Mouse (Mus musculus) left cerebral cortex, postnatal 4 days (tissue): ENCODE measurements around the gene Ccdc63. TPM values are rescaled to one million over a fixed set of nuclear protein-coding genes. Genes with fewer than 3 reads are reported as not detected.
"Not testable (repeated sequence)": the region's sequence is repeated elsewhere in the genome, so short reads cannot be mapped to it uniquely, and the experiment has no call there.

Source experiments
- DNase-seq: peaks from one replicate; pipeline ENCODE4 v3.0.0-alpha.2; 2022
- intact Hi-C: fragments of 180-260 bp; cut with DNase I; formaldehyde crosslinking; loops from one replicate; pipeline ENCODE4 v1.15.1; 2025
- total RNA-seq, 2 experiments: library from RNA; stranded (reverse); gene quantifications; 2 replicates each; pipeline ENCODE4 v1.2.3; 2021

Ccdc63 gene
- total RNA-seq, result 1 to 10 TPM in 1 of 2 experiments, not detected in 1; 1.2 TPM

DNA sequence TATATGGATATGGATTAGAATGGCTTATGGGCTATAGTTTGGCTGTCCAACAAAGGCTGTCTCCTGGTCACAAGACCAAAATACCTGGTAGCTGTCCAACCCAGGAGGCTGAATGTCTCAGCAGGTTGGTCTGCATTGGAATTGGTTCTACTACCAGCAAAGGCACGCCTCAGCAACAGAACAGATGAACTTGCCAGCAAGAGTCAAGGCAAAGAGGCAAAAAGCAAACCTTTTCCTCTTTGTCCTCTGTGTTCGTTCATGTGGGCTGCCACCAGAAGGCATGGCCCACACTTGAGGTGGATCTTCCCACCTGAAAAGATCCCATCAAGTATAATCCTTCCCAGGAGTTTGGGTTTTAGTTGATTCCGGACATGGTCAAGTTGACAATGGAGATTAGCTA is at the start of gene Ccdc63:
TSS of gene Ccdc63 (minus strand) at position 101 of the 400 bp plus-strand sequence.
- intact Hi-C loops, result no loop called here

DNA sequence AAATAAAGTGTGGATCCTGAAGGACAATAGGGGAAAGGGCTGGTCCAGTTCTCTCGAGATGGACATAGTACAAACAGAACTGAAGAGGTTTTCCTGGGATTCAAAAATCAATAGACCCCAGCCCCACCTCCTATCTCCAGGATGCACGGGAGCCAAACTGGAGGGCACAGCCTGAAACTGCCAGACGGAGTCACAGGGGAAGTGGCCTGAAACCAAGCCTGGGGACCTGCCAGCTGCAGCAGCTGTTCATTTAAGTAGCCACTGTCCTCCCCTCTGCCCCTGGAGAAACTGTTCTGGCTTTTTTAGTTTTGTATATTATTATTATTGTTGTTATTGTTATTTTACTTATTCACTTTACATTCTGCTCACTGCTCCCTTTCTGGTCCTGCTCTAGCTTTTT is 48.5 kb upstream of the Ccdc63 start:
- intact Hi-C loops, result no loop called here
- no peak for DNase-seq

More for the DNA sequence above, at the start of gene Ccdc63:
- DNase-seq, result no peak

- intact Hi-C loops, DNase-seq: not testable (repeated sequence)
These were observed 44.2 kb upstream of the Ccdc63 start for GRCm38 (mm10) chr5:122184858-122185257.

DNA sequence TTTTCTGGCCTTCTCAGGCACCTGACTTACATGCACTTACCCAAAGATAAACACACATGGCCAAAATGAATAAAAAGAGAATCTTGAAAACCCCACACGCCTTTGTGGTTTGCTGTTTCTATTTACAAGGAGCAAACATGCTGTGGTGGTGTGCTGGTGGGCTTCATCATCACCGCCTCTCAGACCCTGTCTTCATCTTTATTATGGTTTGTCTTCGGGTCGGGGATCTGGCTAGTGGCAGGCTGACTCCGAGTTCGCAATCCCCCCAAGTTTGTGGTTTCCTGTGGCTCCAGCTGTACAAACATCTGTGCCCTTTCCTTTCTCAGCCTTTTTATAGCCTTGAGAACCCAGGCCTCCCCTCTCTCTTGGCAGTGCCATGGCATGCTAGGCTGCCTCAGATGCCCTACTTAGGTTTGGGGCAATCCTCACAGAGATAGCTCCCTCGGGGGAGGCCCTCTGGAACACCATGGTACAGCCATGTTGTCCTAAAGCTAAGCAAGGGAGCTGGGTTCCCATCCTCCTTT is 43.7 kb upstream of the Ccdc63 start:
- intact Hi-C loops, result no loop called here
- no peak for DNase-seq

DNA sequence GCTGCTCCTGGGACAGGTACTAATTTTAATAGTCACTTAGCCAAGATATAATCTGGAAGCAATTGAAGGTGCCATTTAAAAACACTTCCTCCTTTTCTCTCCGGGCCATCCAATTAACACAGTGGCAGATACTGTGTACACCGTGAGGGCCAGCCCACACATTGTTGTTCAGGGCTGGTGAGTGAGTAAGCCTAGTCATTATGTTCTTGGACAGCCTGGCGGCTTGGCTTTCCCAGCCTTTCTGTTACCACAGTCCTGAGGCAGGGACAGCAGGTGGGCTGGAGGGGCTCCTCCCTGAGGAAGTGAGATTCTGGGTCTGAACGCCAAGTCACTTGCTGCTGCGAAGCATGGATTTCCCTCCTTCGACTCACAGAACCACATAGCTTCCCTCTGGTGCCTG is 39.0 kb upstream of the Ccdc63 start:
- intact Hi-C loops, result no loop called here
- DNase-seq, result no peak

GRCm38 (mm10) chr5:122176398-122176797 is 35.8 kb upstream of the Ccdc63 start:
- peak; percentile 66 for DNase-seq

DNA sequence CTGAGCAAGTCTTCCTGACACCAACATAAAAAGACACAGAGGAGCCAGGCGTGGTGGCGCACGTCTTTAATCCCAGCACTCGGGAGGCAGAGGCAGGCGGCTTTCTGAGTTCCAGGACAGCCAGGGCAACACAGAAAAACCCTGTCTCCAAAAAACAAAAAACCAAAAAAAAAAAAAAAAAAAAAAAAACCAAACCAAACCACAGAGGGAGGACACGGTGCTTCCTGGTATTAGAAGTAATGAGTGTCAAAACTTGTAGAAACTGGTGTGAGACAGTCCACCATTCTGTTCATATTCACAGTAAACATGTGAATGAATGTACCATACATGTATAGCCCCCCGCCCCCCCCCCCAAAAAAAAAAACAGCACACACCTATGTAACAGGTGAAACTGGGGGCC is 35.3 kb upstream of the Ccdc63 start:
- DNase-seq, result no peak
- intact Hi-C loops, result no loop called here

More at GRCm38 (mm10) chr5:122176398-122176797, 35.8 kb upstream of the Ccdc63 start:
- intact Hi-C loops, result no loop called here

DNA sequence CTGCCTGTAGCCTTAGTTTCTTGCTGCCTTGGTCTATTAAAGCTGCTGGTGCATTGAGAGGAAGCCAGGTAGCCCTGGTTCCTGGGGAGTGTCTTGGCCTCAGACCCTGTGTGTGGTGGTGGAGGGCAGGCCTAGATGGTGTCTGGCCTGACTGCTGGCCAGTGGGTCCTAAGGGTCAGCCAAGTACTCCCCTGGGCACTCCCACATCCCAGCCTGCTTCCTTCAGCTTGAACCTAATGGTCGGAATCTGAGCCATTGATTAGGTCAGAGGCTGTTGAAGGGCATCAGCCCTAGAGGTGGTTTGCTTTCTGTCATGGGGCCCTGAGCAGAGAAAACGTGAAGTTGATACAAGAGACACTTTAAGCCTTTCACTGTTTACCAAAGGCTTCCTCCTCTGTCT is 34.8 kb upstream of the Ccdc63 start:
- intact Hi-C loops, result no loop called here
- no peak for DNase-seq

- DNase-seq, result no peak
- intact Hi-C loops, result no loop called here
These were observed 30.4 kb upstream of the Ccdc63 start for GRCm38 (mm10) chr5:122171058-122171457.

- DNase-seq, result no peak
- intact Hi-C loops, result no loop called here
These were observed 27.9 kb upstream of the Ccdc63 start for GRCm38 (mm10) chr5:122168344-122169069.

GRCm38 (mm10) chr5:122166636-122167161 is 26.1 kb upstream of the Ccdc63 start:
- peak; percentile 36 for DNase-seq
- intact Hi-C loops, result no loop called here

DNA sequence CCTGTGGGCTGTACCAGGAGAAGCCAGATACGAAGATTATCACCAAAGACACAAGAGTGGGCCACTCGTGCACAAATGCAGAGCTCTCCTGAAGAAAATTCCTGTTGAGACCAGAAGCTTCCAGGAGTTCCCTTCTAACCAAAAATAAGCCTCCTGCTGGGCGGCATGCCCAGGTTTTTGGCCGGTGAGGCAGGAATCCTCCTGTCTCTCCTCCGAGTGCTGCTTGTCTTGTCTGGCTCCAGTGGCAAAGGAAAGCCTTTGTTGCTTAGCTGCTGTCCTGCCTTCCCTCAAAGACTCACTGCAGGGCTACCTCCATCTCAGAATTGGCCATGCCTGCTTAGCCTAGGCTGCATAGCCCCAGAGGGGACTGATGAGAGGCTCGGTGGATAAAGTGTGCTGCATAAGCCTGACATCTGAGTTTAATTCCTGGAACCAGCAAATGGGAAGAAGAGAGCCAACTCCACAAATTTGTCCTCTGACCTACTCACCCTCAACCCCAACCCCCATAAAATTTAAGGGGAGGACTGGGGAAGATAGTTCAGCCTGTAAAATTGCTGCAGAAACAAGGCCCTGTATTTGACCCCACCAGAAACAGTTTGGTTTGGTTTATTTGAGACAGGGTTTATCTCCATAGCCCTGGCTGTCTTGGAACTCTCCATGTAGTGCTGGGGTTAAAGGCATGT is 24.8 kb upstream of the Ccdc63 start:
- DNase-seq, result no peak
- intact Hi-C loops, result no loop called here

DNA sequence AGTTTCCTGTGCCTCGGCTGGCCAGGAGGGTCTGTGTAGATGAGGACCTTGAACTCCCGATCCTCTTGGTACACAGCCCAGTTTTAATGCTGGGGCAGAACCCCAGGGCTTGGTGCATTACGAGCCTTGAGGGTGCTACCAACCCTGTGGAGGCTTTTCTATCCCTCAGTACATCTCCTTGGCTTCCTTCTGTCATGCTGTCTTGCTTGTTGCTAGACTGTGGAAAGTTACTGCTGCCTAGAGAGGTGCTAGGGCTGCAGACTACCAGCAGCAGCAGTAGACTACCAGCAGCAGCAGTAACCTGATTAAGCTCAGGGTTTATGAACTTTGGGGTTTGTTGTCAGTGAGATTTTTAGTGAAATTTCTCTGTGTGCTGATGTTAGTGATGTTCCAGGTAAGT is 23.4 kb upstream of the Ccdc63 start:
- no peak for DNase-seq
- intact Hi-C loops, result no loop called here

DNA sequence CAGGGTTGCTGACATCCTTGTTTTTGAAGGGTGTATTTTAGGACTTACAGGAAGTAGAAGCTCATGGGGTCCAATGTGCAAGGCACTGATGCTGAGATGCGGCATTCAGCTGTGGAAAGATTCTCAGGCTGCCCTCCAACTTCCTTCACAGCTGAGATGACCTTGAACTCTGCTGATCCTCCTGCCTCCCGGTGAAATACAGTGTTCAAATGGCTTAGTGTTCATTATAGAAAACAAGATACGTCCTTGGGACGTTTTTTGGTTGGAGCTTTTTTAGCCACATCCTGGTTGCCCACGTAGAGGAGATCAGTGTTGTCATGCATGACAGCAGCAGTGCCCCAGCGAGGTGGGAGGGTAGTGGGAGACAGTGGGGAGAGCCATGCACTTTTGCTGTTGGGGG is 22.6 kb upstream of the Ccdc63 start:
- intact Hi-C loops, result no loop called here
- DNase-seq, result no peak

GRCm38 (mm10) chr5:122158557-122159515 is 18.2 kb upstream of the Ccdc63 start:
- intact Hi-C loops, result no loop called here
- DNase-seq, result peak; percentile 34

DNA sequence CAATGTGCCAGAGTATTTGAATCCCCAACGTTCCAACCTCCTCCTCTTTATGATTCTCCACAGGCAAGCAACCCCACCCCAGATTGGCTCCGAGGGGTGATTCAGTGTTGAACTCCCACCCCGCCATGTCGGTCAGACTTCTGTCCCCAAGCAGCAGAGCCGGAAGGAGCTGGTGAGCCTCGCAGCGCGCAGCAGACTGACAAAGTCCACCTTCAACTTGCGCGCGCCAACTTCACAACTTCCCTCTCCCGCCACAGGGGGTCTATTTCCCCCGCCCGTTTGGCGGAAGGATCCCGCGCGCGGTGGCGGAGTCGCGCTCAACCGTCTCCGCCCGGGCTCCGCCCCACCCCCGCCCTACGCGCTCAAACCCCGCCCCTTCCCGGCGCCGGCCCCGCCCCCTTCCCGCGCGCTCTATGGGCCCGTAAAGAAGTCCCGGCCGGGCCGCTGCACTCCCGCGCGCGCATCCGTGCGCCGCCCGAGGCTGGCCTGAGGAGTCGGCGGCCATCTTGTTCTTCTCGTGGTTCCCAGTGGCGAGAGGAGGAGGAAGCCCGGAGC is 17.3 kb upstream of the Ccdc63 start, which contains the start of gene Ppp1cc:
TSS of gene Ppp1cc (plus strand) at position 452 of the 555 bp plus-strand sequence.
- DNase-seq, result peak; percentile 97
- intact Hi-C loops, result no loop called here

DNA sequence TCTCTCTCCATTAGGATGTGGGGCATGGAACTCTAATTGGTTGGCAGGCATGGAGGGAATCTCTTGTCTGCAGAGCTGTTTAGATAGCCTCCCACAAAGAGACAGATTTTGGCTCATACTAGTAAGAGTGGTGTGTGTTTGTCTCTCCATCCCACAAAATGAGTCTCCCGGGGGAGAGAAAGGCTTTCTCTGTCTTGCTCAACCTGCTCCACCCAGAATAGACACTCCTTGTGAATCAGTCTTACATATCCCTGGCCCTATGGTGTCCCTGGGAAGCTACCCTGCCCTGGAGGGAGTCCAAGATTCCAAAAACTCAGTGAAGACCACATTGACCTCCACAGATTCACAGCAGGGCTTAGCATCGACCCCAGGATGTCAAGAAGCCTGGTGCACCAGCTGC is 15.9 kb upstream of the Ccdc63 start:
- no peak for DNase-seq
- intact Hi-C loops, result no loop called here

DNA sequence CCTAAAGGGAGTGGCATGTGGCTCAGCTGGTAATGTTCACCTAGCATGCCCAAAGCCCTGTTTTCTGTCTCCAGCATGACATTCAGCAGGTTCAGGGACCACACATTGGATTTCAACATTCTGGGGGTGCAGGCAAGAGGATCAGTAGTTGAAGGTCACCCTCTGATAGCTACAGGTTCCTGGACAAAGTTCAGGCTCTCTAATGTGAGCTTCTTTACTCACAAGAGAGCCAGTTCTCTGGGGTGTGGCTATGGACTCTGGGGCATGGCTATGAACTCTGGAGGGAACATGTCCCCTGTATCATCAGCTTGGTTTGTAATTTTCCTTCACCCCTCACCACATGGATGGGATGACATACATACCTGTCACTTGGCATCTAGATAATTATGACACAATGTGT is 15.0 kb upstream of the Ccdc63 start:
- intact Hi-C loops, result no loop called here
- no peak for DNase-seq

- intact Hi-C loops, result no loop called here
These were observed 14.2 kb upstream of the Ccdc63 start for GRCm38 (mm10) chr5:122154782-122155181.

GRCm38 (mm10) chr5:122154006-122154405 is 13.4 kb upstream of the Ccdc63 start:
- intact Hi-C loops, result no loop called here
- no peak for DNase-seq

More at GRCm38 (mm10) chr5:122154782-122155181, 14.2 kb upstream of the Ccdc63 start:
- no peak for DNase-seq
